Mouse (Mus musculus) monocyte, adult 5-6 weeks (primary cell): ENCODE measurements around the gene Syne4. TPM values are rescaled to one million over a fixed set of nuclear protein-coding genes. Genes with fewer than 3 reads are reported as not detected.
A peak's percentile ranks its signal among the peaks of the same experiment; 100 is the strongest.

Experiments
- ATAC-seq: fragments of 153-309, 156-312 bp; replicated peaks from 2 replicates; pipeline ENCODE4 v1.8.0; 2017; ENCODE audit warnings: mild to moderate bottlenecking; ENCODE audit not compliant: low TSS enrichment, insufficient number of reproducible peaks, severe bottlenecking, poor library complexity, low FRiP score
- total RNA-seq: library from RNA; stranded (forward); fragments of 200-1000, 200-491, 200-594 nt; gene quantifications from 3 replicates; pipeline ENCODE4 v1.2.3, GENCODE M21; 2017

Gene Syne4
- total RNA-seq, 1 experiment from 2014 or later: 3.0 TPM

- ATAC-seq: no peak
Observed at GRCm38 (mm10) chr7:30293795-30294194, 20.8 kb upstream of the Syne4 start.

GRCm38 (mm10) chr7:30294296-30294695, 20.3 kb upstream of the Syne4 start:
- ATAC-seq: no peak

- ATAC-seq: no peak
Observed at GRCm38 (mm10) chr7:30295103-30295502, 19.5 kb upstream of the Syne4 start.

GRCm38 (mm10) chr7:30296816-30297215, 17.8 kb upstream of the Syne4 start:
- ATAC-seq: no peak

- no peak for ATAC-seq
Observed at GRCm38 (mm10) chr7:30297266-30297665, 17.3 kb upstream of the Syne4 start.

GRCm38 (mm10) chr7:30300914-30301313, 13.7 kb upstream of the Syne4 start:
- ATAC-seq: 0 out of 2 replicates have a peak, but pooled peaks have one; percentile 42

GRCm38 (mm10) chr7:30306083-30306779, 8.4 kb upstream of the Syne4 start:
- ATAC-seq: no peak

GRCm38 (mm10) chr7:30308076-30309005, 6.3 kb upstream of the Syne4 start, which contains the start of gene Alkbh6:
Alkbh6 (plus strand) TSS chr7:30308717.
- peak; percentile 99 for ATAC-seq

- no peak for ATAC-seq
Observed at GRCm38 (mm10) chr7:30309395-30310129, 5.0 kb upstream of the Syne4 start.

GRCm38 (mm10) chr7:30310136-30310535, 4.5 kb upstream of the Syne4 start:
- no peak for ATAC-seq

GRCm38 (mm10) chr7:30313666-30314320, 814 bp upstream of the Syne4 start:
- no peak for ATAC-seq

- no peak for ATAC-seq
Observed at GRCm38 (mm10) chr7:30315559-30316529, 1.2 kb downstream of the Syne4 start.

GRCm38 (mm10) chr7:30318142-30318541, 3.5 kb downstream of the Syne4 start:
- ATAC-seq: no peak

GRCm38 (mm10) chr7:30320946-30321345, 6.3 kb downstream of the Syne4 start:
- no peak for ATAC-seq

GRCm38 (mm10) chr7:30321539-30322284, 7.1 kb downstream of the Syne4 start, which contains the start of gene E130208F15Rik:
E130208F15Rik (plus strand) TSS chr7:30321740.
- ATAC-seq: peak; percentile 33

- ATAC-seq: peak; percentile 94
Observed at GRCm38 (mm10) chr7:30322285-30322667, 7.7 kb downstream of the Syne4 start.

- ATAC-seq: peak; percentile 38
Observed at GRCm38 (mm10) chr7:30322865-30323264, 8.3 kb downstream of the Syne4 start.
